Mouse (Mus musculus): ENCODE data around the gene Plp2. TPM values are rescaled to one million over a fixed set of nuclear protein-coding genes. Genes with fewer than 3 reads are reported as not detected.

The Plp2 gene
- polyA plus RNA-seq, 1 experiment from 2014 or later: 20.5 TPM

Other genes starting within 250 kb of the Plp2 start
- 0.06 and 0.16 TPM in 2 replicates for gene Foxp3, start 97.7 kb downstream of the Plp2 start, polyA plus RNA-seq (2015; fragmentation: Nextera tagmentation; extraction: Ambion mirVana)
- 6.8 and 7.4 TPM in 2 replicates for gene Ppp1r3f, start 97.1 kb downstream of the Plp2 start, polyA plus RNA-seq (2015; fragmentation: Nextera tagmentation; extraction: Ambion mirVana)
- 30.6 and 31.5 TPM in 2 replicates for gene Ccdc22, start 65.9 kb downstream of the Plp2 start, polyA plus RNA-seq (2015; fragmentation: Nextera tagmentation; extraction: Ambion mirVana)
- 0.14 and 0.22 TPM in 2 replicates for gene Cacna1f, start 64.3 kb downstream of the Plp2 start, polyA plus RNA-seq (2015; fragmentation: Nextera tagmentation; extraction: Ambion mirVana)
- gene Syp, start 32.9 kb downstream of the Plp2 start, polyA plus RNA-seq (2015; fragmentation: Nextera tagmentation; extraction: Ambion mirVana): 195 and 197 TPM in 2 replicates
- gene Prickle3, start 14.1 kb downstream of the Plp2 start, polyA plus RNA-seq (2015; fragmentation: Nextera tagmentation; extraction: Ambion mirVana): 1.6 and 2.0 TPM in 2 replicates
- 0.08 and 0.10 TPM in 2 replicates for gene Magix, start 9.9 kb upstream of the Plp2 start, polyA plus RNA-seq (2015; fragmentation: Nextera tagmentation; extraction: Ambion mirVana)
- 43.0 and 46.8 TPM in 2 replicates for gene Gpkow, start 25.7 kb upstream of the Plp2 start, polyA plus RNA-seq (2015; fragmentation: Nextera tagmentation; extraction: Ambion mirVana)
- gene Wdr45, start 42.9 kb upstream of the Plp2 start, polyA plus RNA-seq (2015; fragmentation: Nextera tagmentation; extraction: Ambion mirVana): 30.9 and 32.1 TPM in 2 replicates
- 1.9 TPM in 1 of 2 replicates, not detected in the other for gene Gm45208, start 50.9 kb upstream of the Plp2 start, polyA plus RNA-seq (2015; fragmentation: Nextera tagmentation; extraction: Ambion mirVana)
- 126 and 132 TPM in 2 replicates for gene Praf2, start 57.0 kb upstream of the Plp2 start, polyA plus RNA-seq (2015; fragmentation: Nextera tagmentation; extraction: Ambion mirVana)
- gene Ccdc120, start 79.5 kb upstream of the Plp2 start, polyA plus RNA-seq (2015; fragmentation: Nextera tagmentation; extraction: Ambion mirVana): 63.2 and 66.1 TPM in 2 replicates
- 24.1 and 25.5 TPM in 2 replicates for gene Tfe3, start 91.2 kb upstream of the Plp2 start, polyA plus RNA-seq (2015; fragmentation: Nextera tagmentation; extraction: Ambion mirVana)
- gene Gripap1, start 118.4 kb upstream of the Plp2 start, polyA plus RNA-seq (2015; fragmentation: Nextera tagmentation; extraction: Ambion mirVana): 68.0 and 73.8 TPM in 2 replicates
- 3.1 and 4.2 TPM in 2 replicates for gene Kcnd1, start 150.9 kb upstream of the Plp2 start, polyA plus RNA-seq (2015; fragmentation: Nextera tagmentation; extraction: Ambion mirVana)
- gene Otud5, start 170.0 kb upstream of the Plp2 start, polyA plus RNA-seq (2015; fragmentation: Nextera tagmentation; extraction: Ambion mirVana): 48.1 and 48.3 TPM in 2 replicates
- 24.8 and 25.8 TPM in 2 replicates for gene Pim2, start 206.9 kb upstream of the Plp2 start, polyA plus RNA-seq (2015; fragmentation: Nextera tagmentation; extraction: Ambion mirVana)
- gene Slc35a2, start 212.6 kb upstream of the Plp2 start, polyA plus RNA-seq (2015; fragmentation: Nextera tagmentation; extraction: Ambion mirVana): 45.7 and 47.7 TPM in 2 replicates
- gene Pqbp1, start 227.9 kb upstream of the Plp2 start, polyA plus RNA-seq (2015; fragmentation: Nextera tagmentation; extraction: Ambion mirVana): 199 and 209 TPM in 2 replicates
- 155 and 158 TPM in 2 replicates for gene Timm17b, start 228.0 kb upstream of the Plp2 start, polyA plus RNA-seq (2015; fragmentation: Nextera tagmentation; extraction: Ambion mirVana)
- not detected in 2 replicates for gene Gm10491, start 236.4 kb upstream of the Plp2 start, polyA plus RNA-seq (2015; fragmentation: Nextera tagmentation; extraction: Ambion mirVana)
- not detected in 2 replicates for gene Gm10490, start 238.2 kb upstream of the Plp2 start, polyA plus RNA-seq (2015; fragmentation: Nextera tagmentation; extraction: Ambion mirVana)
- gene Pcsk1n, start 248.4 kb upstream of the Plp2 start, polyA plus RNA-seq (2015; fragmentation: Nextera tagmentation; extraction: Ambion mirVana): 294 and 338 TPM in 2 replicates

Measured in hindbrain, embryonic 15.5 days (tissue).